Mouse (Mus musculus) intestine, postnatal 0 days (tissue): ENCODE results near the gene Kif26b. TPM values are rescaled to one million over a fixed set of nuclear protein-coding genes. Genes with fewer than 3 reads are reported as not detected.
A peak's percentile ranks its signal among the peaks of the same experiment; 100 is the strongest.

Source experiments
- ATAC-seq: fragments of 200-750 bp; cut with Nextera tagmentation; 2 replicates; pipeline ENCODE4 v1.8.0; 2017; ENCODE audit warnings: mild to moderate bottlenecking, moderate TSS enrichment, moderate library complexity
- H3K27ac ChIP-seq: fragments of 300-500 bp; sonication (generic); 2 replicates; pipeline ENCODE4 v1.5.1; 2014; ENCODE audit warnings: mild to moderate bottlenecking, low read depth, low read length, moderate library complexity
- H3K27me3 ChIP-seq: fragments of 300-500 bp; sonication (generic); replicated peaks from 2 replicates; pipeline ENCODE4 v1.6.1; 2014; ENCODE audit warnings: low read length, mixed read lengths; ENCODE audit not compliant: control insufficient read depth, insufficient read depth
- H3K36me3 ChIP-seq: fragments of 300-500 bp; sonication (generic); 2 replicates; pipeline ENCODE4 v1.6.1; 2014; ENCODE audit warnings: mild to moderate bottlenecking, moderate library complexity; ENCODE audit not compliant: control insufficient read depth, insufficient read depth
- H3K4me1 ChIP-seq: fragments of 300-500 bp; sonication (generic); replicated peaks from 2 replicates; pipeline ENCODE4 v1.6.1; 2014; ENCODE audit warnings: antibody characterized with exemption, low read length, mixed read lengths; ENCODE audit not compliant: control insufficient read depth, insufficient read depth
- H3K4me2 ChIP-seq: fragments of 300-500 bp; sonication (generic); replicated peaks from 2 replicates; pipeline ENCODE4 v1.6.1; 2014; ENCODE audit warnings: low read depth, mild to moderate bottlenecking, moderate library complexity
- H3K4me3 ChIP-seq: fragments of 300-500 bp; sonication (generic); 2 replicates; pipeline ENCODE4 v1.5.1; 2014; ENCODE audit warnings: low read depth, low read length
- H3K9ac ChIP-seq: fragments of 300-500 bp; sonication (generic); 2 replicates; pipeline ENCODE4 v1.6.1; 2014; ENCODE audit warnings: mild to moderate bottlenecking, low read depth, low read length
- H3K9me3 ChIP-seq: fragments of 300-500 bp; sonication (generic); 2 replicates; pipeline ENCODE4 v1.6.1; 2016; ENCODE audit warnings: mixed run types; ENCODE audit not compliant: control insufficient read depth
- CTCF ChIP-seq: sonication (generic); IDR thresholded peaks from 2 replicates; pipeline ENCODE4 v1.5.1; 2016; ENCODE audit warnings: low read depth, mild to moderate bottlenecking, control low read depth, antibody characterized with exemption, moderate library complexity
- WGBS: fragments of 180-500 bp; shearing (Covaris S2); extraction: QIAGEN DNeasy Blood & Tissue Kit; methylation state at CpG from one replicate; pipeline ENCODE4 v1.1.7; 2014; 5-methylcytosine and 5-hydroxymethylcytosine counted together
- polyA plus RNA-seq: library from polyadenylated mRNA; unstranded; fragments of >200 nt; fragmentation: Nextera tagmentation; extraction: Ambion mirVana; gene quantifications from 2 replicates; pipeline ENCODE4 v1.2.1, GENCODE M21; 2015

Gene Kif26b
- polyA plus RNA-seq = 0.54 and 0.57 TPM in 2 replicates

DNA sequence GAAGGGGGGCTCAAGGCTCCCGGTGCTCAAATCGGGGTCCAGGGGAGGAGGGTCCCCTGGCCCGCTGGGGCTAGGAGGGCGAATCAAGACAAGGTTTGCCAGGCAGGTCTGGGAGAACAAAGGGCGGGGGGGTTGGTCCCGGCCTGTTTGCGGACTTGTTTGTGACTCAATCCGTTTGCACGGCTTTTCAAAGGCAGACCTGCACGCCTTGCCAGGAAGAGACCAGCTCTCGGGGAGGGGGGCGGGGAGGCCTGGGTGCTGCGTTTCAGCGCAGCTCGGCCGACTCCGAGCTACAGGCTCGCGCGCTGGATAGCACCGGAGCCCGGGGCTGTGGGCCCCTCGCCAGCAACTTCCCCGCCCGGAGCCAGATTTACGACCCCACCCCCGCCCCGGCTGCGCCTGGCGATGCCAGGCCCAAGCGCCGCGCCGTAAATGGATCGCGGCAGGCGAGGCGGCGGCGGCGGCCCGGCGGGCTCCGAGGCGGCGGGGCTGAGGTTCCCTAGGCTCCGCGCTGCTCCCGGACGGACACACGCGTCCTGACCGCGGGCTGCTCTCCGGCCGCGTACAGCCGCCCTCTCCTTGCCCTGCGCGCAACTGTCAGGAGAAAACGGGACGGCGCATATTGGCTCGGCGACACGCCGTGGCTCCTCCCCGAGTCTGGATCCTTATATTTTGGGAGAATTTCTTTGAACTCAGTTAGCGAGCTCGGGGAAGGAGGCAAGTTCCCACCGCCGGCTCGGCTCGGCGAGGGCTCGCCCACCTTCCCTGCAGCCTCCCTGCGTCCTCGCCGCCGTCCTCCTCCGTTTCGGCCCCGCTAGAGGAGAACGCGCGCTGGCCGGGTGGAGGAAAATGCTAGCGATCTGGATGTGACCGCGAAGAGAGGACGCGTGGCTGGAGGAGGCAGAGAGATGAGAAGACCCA, at the start of gene Kif26b:
Gene Kif26b (plus strand): TSS at position 695 of the 921 bp plus-strand sequence.
- Histone ChIP-seq H3K4me2 (peak within 1 kb of the TSS; percentile 99), H3K4me3 (peak within 1 kb of the TSS; percentile 65), H3K4me1 (0 out of 2 replicates have a peak, but pooled peaks cover 13% of the 10 kb centered on the region), H3K36me3 (no peaks in the 10 kb centered on the region), H3K9me3 (no peaks in the 10 kb centered on the region), H3K9ac (peak within 1 kb of the TSS; percentile 26; the same call in 1 of the 2 replicates), H3K27me3 (peaks cover 54% of the 10 kb centered on the region), H3K27ac (no peak within 1 kb of the TSS)
- no peak for TF ChIP-seq CTCF
- no peak for ATAC-seq
- under 1% methylated on average over 85 of the region's 92 CpGs for WGBS

- Histone ChIP-seq H3K27ac (no peak overlapping the region), H3K27me3 (no peaks in the 10 kb centered on the region), H3K36me3 (no peaks in the 10 kb centered on the region), H3K4me2 (no peak overlapping the region), H3K9ac (no peak overlapping the region), H3K9me3 (no peaks in the 10 kb centered on the region), H3K4me3 (no peak overlapping the region), H3K4me1 (no peaks in the 10 kb centered on the region)
- no peak for ATAC-seq
- no peak for TF ChIP-seq CTCF
Measured at GRCm38 (mm10) chr1:178483854-178484253, 45.1 kb upstream of the Kif26b start.

DNA sequence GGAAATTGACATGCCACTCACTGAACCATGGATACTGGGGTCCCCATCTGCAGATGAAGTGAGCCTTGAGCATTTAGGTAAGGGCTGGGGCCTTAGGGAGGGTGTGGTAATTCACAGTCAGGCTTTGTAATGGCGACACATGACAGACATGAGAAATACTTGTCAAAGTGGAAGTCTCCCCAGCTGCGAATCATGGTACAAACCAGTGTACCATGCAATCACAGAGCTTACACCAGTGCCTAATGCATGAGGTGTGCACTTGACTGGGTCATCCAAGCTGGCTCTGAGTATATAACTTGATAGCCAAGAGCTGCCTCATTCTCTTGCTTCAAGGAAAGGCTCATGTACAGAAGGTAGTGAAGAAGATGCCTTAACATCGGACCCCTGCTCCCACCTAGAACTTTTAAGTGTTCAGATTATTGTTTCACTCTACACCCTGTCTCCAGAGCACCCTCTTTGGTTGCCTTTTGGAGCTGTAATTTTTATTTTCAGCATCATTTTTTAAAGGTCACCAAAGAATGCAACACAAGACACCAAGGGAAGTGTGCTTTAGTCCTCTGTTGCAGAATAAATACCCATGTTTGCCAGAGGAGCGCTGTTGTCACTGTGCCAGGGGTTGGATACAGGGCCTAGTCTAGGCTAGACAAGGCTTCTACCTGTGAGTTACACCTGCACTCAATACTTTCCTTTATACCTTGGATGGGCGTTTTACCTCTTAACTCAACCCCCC, 43.6 kb upstream of the Kif26b start:
- H3K27ac ChIP-seq = no peak overlapping the region
- no peak overlapping the region for H3K4me2 ChIP-seq
- no peaks in the 10 kb centered on the region for H3K36me3 ChIP-seq
- no peaks in the 10 kb centered on the region for H3K9me3 ChIP-seq
- no peaks in the 10 kb centered on the region for H3K4me1 ChIP-seq
- WGBS = 81% methylated on average over 5 of the region's 5 CpGs
- H3K9ac ChIP-seq = no peak overlapping the region
- ATAC-seq = no peak
- no peaks in the 10 kb centered on the region for H3K27me3 ChIP-seq
- H3K4me3 ChIP-seq = no peak overlapping the region
- peak; percentile 20; the same call in 1 of the 2 replicates for TF ChIP-seq CTCF

DNA sequence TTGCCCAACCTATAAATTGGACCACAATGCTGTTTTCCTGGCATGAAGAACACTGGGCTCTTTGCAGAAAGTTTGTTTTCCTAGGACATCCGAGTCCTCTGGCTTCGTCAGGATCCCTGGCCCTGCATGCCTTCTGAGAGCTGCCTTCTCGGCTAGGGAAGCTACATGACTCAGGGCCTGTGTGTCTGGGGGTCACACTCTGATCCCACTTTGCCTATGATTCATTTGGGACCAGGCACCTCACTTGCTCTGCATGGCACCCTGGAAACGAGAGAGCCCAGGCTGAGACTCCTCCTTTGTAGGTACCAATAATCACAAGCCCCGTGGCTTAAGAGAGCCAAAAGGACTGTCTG, 43.1 kb upstream of the Kif26b start:
- ATAC-seq = no peak
- H3K27me3 ChIP-seq = no peaks in the 10 kb centered on the region
- H3K36me3 ChIP-seq = no peaks in the 10 kb centered on the region
- 79% methylated on average over 5 of the region's 5 CpGs for WGBS
- H3K4me1 ChIP-seq = no peaks in the 10 kb centered on the region
- H3K4me2 ChIP-seq = no peak overlapping the region
- H3K27ac ChIP-seq = no peak overlapping the region
- H3K9me3 ChIP-seq = no peaks in the 10 kb centered on the region
- no peak overlapping the region for H3K9ac ChIP-seq
- H3K4me3 ChIP-seq = no peak overlapping the region
- TF ChIP-seq CTCF = no peak

DNA sequence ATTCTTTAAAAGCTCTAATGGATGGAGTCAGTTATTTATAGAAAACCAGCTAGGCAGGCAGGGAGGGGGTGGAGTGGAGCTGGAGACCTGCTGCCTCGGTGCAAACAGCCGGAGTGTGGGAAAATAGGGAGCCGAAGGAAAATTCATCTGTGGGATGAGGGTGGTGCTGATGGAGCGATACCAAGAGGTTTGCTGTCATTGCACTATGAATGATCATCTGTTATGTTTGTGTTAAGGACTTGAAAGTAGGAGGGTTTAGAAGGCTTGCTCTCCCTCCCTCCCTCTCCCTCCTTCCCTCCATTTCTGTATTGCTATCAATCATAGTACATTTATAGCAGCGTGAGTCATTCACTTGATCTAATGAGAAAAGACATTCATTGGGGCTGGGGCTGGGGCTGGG, 42.1 kb upstream of the Kif26b start:
- Histone ChIP-seq H3K27me3 (no peaks in the 10 kb centered on the region), H3K4me3 (no peak overlapping the region), H3K4me2 (no peak overlapping the region), H3K9ac (no peak overlapping the region), H3K9me3 (no peaks in the 10 kb centered on the region), H3K27ac (no peak overlapping the region), H3K36me3 (no peaks in the 10 kb centered on the region), H3K4me1 (no peaks in the 10 kb centered on the region)
- TF ChIP-seq CTCF = no peak
- 36% methylated on average over 5 of the region's 5 CpGs for WGBS
- no peak for ATAC-seq

DNA sequence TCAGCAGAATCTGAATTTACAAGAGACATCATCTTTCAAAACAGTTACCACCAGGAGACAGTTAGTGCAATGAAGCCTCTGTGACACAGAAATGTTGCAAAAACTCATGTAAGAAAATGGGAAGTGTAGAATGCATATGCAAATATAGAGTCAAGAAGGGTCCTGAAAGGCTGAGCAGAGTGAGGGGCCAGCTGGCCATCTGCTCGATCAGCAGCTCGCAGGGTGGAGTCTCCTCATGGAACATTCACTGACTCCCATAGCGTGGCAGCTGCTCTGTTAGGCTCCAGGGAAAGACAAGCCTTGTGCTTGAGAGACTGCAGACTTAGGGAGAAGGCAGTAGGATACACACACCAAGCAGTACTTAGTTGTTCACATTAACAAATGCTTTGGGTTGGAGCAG, 39.8 kb upstream of the Kif26b start:
- no peaks in the 10 kb centered on the region for H3K9me3 ChIP-seq
- no peak for TF ChIP-seq CTCF
- no peak overlapping the region for H3K4me3 ChIP-seq
- H3K36me3 ChIP-seq = no peaks in the 10 kb centered on the region
- ATAC-seq = no peak
- no peaks in the 10 kb centered on the region for H3K4me1 ChIP-seq
- H3K4me2 ChIP-seq = no peak overlapping the region
- H3K9ac ChIP-seq = no peak overlapping the region
- WGBS = 43% methylated on average over 3 of the region's 3 CpGs
- no peaks in the 10 kb centered on the region for H3K27me3 ChIP-seq
- H3K27ac ChIP-seq = no peak overlapping the region
